Mouse (Mus musculus): Measurements from ENCODE around the gene Pxmp4.

The Pxmp4 gene

GRCm38 (mm10) chr2:154603638-154604153 lies at the start of gene Pxmp4:
TSS of gene Pxmp4 (minus strand) at chr2:154603708.
- peak; percentile 88 for DNase-seq (ENCODE audit: low read depth, low spot score)

GRCm38 (mm10) chr2:154651363-154651762 lies 47.9 kb upstream of the Pxmp4 start, which contains the start of gene Chmp4b:
TSS of gene Chmp4b (plus strand) at chr2:154651705.
- DNase-seq (ENCODE audit: low read depth, low spot score), result no peak

GRCm38 (mm10) chr2:154650404-154650803 lies 46.9 kb upstream of the Pxmp4 start:
- DNase-seq (ENCODE audit: low read depth, low spot score), result no peak

GRCm38 (mm10) chr2:154648086-154648485 lies 44.6 kb upstream of the Pxmp4 start:
- peak; percentile 26 for DNase-seq (ENCODE audit: low read depth, low spot score)

- no peak for DNase-seq (ENCODE audit: low read depth, low spot score)
Measured at GRCm38 (mm10) chr2:154646634-154647033, 43.1 kb upstream of the Pxmp4 start.

GRCm38 (mm10) chr2:154642712-154643385 lies 39.3 kb upstream of the Pxmp4 start:
- DNase-seq (ENCODE audit: low read depth, low spot score), result no peak

- no peak for DNase-seq (ENCODE audit: low read depth, low spot score)
Measured at GRCm38 (mm10) chr2:154642005-154642459, 38.5 kb upstream of the Pxmp4 start.

- DNase-seq (ENCODE audit: low read depth, low spot score), result no peak
Measured at GRCm38 (mm10) chr2:154641176-154641575, 37.7 kb upstream of the Pxmp4 start.

GRCm38 (mm10) chr2:154639115-154639514 lies 35.6 kb upstream of the Pxmp4 start:
- no peak for DNase-seq (ENCODE audit: low read depth, low spot score)

- no peak for DNase-seq (ENCODE audit: low read depth, low spot score)
Measured at GRCm38 (mm10) chr2:154638521-154638920, 35.0 kb upstream of the Pxmp4 start.

- DNase-seq (ENCODE audit: low read depth, low spot score), result no peak
Measured at GRCm38 (mm10) chr2:154635826-154636225, 32.3 kb upstream of the Pxmp4 start.

- no peak for DNase-seq (ENCODE audit: low read depth, low spot score)
Measured at GRCm38 (mm10) chr2:154633876-154634644, 30.6 kb upstream of the Pxmp4 start.

GRCm38 (mm10) chr2:154633039-154633742 lies 29.7 kb upstream of the Pxmp4 start:
- DNase-seq (ENCODE audit: low read depth, low spot score), result no peak

GRCm38 (mm10) chr2:154632203-154632780 lies 28.8 kb upstream of the Pxmp4 start:
- DNase-seq (ENCODE audit: low read depth, low spot score), result no peak

GRCm38 (mm10) chr2:154630531-154630930 lies 27.0 kb upstream of the Pxmp4 start:
- no peak for DNase-seq (ENCODE audit: low read depth, low spot score)

- DNase-seq (ENCODE audit: low read depth, low spot score), result no peak
Measured at GRCm38 (mm10) chr2:154624137-154624536, 20.6 kb upstream of the Pxmp4 start.

- no peak for DNase-seq (ENCODE audit: low read depth, low spot score)
Measured at GRCm38 (mm10) chr2:154621684-154622083, 18.2 kb upstream of the Pxmp4 start.

GRCm38 (mm10) chr2:154617061-154617460 lies 13.6 kb upstream of the Pxmp4 start:
- no peak for DNase-seq (ENCODE audit: low read depth, low spot score)

GRCm38 (mm10) chr2:154615674-154616073 lies 12.2 kb upstream of the Pxmp4 start:
- no peak for DNase-seq (ENCODE audit: low read depth, low spot score)

- no peak for DNase-seq (ENCODE audit: low read depth, low spot score)
Measured at GRCm38 (mm10) chr2:154614841-154615576, 11.5 kb upstream of the Pxmp4 start.

Data from WW6 (cell line).